Mouse (Mus musculus) heart, embryonic 11.5 days (tissue): Measurements from ENCODE around the gene Ppp1r3e. TPM values are rescaled to one million over a fixed set of nuclear protein-coding genes. Genes with fewer than 3 reads are reported as not detected.

ENCODE experiments used
- ATAC-seq: fragments of 200-750 bp; cut with Nextera tagmentation; replicated peaks from 2 replicates; pipeline ENCODE4 v1.8.0; 2017; ENCODE audit warnings: moderate library complexity; ENCODE audit not compliant: insufficient number of reproducible peaks, low FRiP score, low TSS enrichment
- H3K27ac ChIP-seq: fragments of 300-500 bp; sonication (generic); 2 replicates; pipeline ENCODE4 v1.5.1; 2014; ENCODE audit warnings: mild to moderate bottlenecking, low read depth, low read length
- H3K27me3 ChIP-seq: fragments of 300-500 bp; sonication (generic); 2 replicates; pipeline ENCODE4 v1.6.1; 2014; ENCODE audit warnings: mild to moderate bottlenecking, low read length, mixed read lengths; ENCODE audit not compliant: control insufficient read depth, insufficient read depth
- H3K36me3 ChIP-seq: fragments of 300-500 bp; sonication (generic); 2 replicates; pipeline ENCODE4 v1.6.1; 2014; ENCODE audit warnings: mild to moderate bottlenecking, low read length, moderate library complexity, mixed read lengths; ENCODE audit not compliant: control insufficient read depth, insufficient read depth
- H3K4me1 ChIP-seq: fragments of 300-500 bp; sonication (generic); 2 replicates; pipeline ENCODE4 v1.6.1; 2014; ENCODE audit warnings: low read length; ENCODE audit not compliant: control insufficient read depth, insufficient read depth
- H3K4me2 ChIP-seq: fragments of 300-500 bp; sonication (generic); 2 replicates; pipeline ENCODE4 v1.6.1; 2014; ENCODE audit warnings: mild to moderate bottlenecking, moderate library complexity
- H3K4me3 ChIP-seq: fragments of 300-500 bp; sonication (generic); 2 replicates; pipeline ENCODE4 v1.5.1; 2014; ENCODE audit warnings: low read depth, low read length
- H3K9ac ChIP-seq: fragments of 300-500 bp; sonication (generic); 2 replicates; pipeline ENCODE4 v1.6.1; 2014; ENCODE audit warnings: mild to moderate bottlenecking, low read depth, low read length, moderate library complexity
- H3K9me3 ChIP-seq: fragments of 300-500 bp; sonication (generic); replicated peaks from 2 replicates; pipeline ENCODE4 v1.6.1; 2016; ENCODE audit warnings: low read length; ENCODE audit not compliant: control insufficient read depth
- WGBS: fragments of 180-500 bp; shearing (Covaris S2); extraction: QIAGEN DNeasy Blood & Tissue Kit; methylation state at CpG from one replicate; pipeline ENCODE4 v1.1.7; 2014; ENCODE audit not compliant: insufficient replicate concordance; 5-methylcytosine and 5-hydroxymethylcytosine counted together
- polyA plus RNA-seq: library from polyadenylated mRNA; unstranded; fragments of >200 nt; fragmentation: Nextera tagmentation; extraction: Ambion mirVana; gene quantifications from 2 replicates; pipeline ENCODE4 v1.2.1, GENCODE M21; 2014

Ppp1r3e gene
- polyA plus RNA-seq, 1 experiment from 2014 or later: 1.8 TPM

DNA sequence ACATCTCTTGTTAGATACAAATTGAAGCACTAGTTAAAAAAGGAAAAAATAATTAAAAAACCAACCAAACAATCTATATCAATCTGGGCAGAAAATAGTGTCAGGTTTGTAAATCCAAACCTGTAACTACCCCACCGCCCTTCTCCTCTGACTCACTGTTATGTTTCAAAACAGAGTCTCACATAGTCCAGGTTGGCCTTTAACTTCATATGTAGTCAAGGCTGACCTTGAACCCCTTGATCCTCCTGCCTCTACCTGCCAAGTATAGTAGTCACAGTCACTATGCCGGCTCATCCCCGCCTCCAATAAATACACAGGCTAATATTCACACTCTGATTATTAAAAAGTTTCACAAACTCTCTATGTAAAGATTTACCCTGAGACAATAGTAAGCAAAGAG, 21.6 kb downstream of the Ppp1r3e start:
- ATAC-seq: no peak
- no peak overlapping the region for H3K4me3 ChIP-seq
- H3K4me2 ChIP-seq: no peak overlapping the region
- H3K36me3 ChIP-seq: peaks cover 4% of the 10 kb centered on the region
- no peaks in the 10 kb centered on the region for H3K27me3 ChIP-seq
- H3K4me1 ChIP-seq: no peaks in the 10 kb centered on the region
- 89% methylated on average over 3 of the region's 3 CpGs for WGBS
- H3K9me3 ChIP-seq: no peaks in the 10 kb centered on the region
- H3K27ac ChIP-seq: no peak overlapping the region
- no peak overlapping the region for H3K9ac ChIP-seq

DNA sequence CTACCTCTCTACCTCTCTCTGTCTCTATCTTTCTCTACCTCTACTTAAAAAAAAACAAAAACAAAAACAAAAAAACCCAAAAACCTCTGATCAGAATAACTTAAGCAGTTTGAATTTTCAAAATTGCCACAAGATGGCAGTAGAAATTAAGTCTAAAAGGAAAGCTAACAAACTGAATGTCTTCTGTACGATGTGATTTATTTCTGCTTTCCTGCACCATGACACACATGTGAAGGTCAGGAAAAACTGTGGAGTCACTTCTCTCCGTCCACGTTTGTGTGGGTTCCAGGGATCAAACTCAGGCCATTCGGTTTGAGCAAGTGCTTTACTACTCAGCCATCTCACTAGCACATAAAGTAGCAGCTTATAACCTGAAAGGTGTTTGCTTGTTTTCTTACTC, 33.9 kb downstream of the Ppp1r3e start:
- Histone ChIP-seq H3K36me3 (no peaks in the 10 kb centered on the region), H3K27me3 (no peaks in the 10 kb centered on the region; the same call in 1 of the 2 replicates), H3K4me3 (no peak overlapping the region), H3K4me1 (no peaks in the 10 kb centered on the region), H3K4me2 (no peak overlapping the region), H3K9ac (no peak overlapping the region), H3K27ac (no peak overlapping the region), H3K9me3 (no peaks in the 10 kb centered on the region)
- no peak for ATAC-seq
- 3% methylated on average over 4 of the region's 4 CpGs for WGBS

DNA sequence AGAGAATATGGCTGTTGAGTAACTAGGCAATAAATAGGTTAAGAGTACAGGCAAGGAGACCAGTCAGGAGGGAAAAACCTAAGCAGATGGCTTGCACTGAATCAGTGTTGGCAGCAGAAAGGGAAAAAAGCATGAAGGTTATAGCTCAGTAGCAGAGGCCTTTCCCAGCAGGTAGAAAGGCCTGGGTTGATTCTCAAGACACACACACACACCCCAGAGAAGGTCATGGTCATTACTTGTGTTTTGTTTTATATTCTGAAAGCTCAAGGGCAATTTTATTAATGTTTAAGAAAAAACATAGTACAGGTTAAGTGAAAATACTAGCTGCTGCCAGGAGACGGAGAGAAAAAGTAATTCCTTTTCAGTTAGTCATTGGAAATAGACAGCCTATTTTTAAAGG, 53.6 kb downstream of the Ppp1r3e start:
- WGBS: 81% methylated on average over 1 of the region's 1 CpGs
- Histone ChIP-seq H3K4me3 (no peak overlapping the region), H3K27ac (no peak overlapping the region), H3K4me1 (no peaks in the 10 kb centered on the region), H3K27me3 (no peaks in the 10 kb centered on the region), H3K9ac (no peak overlapping the region), H3K4me2 (no peak overlapping the region), H3K36me3 (no peaks in the 10 kb centered on the region), H3K9me3 (no peaks in the 10 kb centered on the region)
- no peak for ATAC-seq

Other genes with a start within 250 kb of the Ppp1r3e start
- gene Gm17606, start 236.6 kb downstream of the Ppp1r3e start, polyA plus RNA-seq: not detected in 2 replicates
- gene Cdh24, start 236.2 kb downstream of the Ppp1r3e start, polyA plus RNA-seq: 2.9 and 3.1 TPM in 2 replicates
- gene 1700123O20Rik, start 191.3 kb downstream of the Ppp1r3e start, polyA plus RNA-seq: 56.7 and 60.8 TPM in 2 replicates
- 72.1 and 96.8 TPM in 2 replicates for gene Acin1, start 190.6 kb downstream of the Ppp1r3e start, polyA plus RNA-seq
- 0.15 and 0.36 TPM in 2 replicates for gene Gm29776, start 178.7 kb downstream of the Ppp1r3e start, polyA plus RNA-seq
- not detected in 2 replicates for gene Cebpe, start 165.4 kb downstream of the Ppp1r3e start, polyA plus RNA-seq
- 4.8 and 5.6 TPM in 2 replicates for gene Slc7a8, start 95.6 kb downstream of the Ppp1r3e start, polyA plus RNA-seq
- gene Rnf212b, start 63.4 kb downstream of the Ppp1r3e start, polyA plus RNA-seq: not detected in 2 replicates
- gene Homez, start 6.6 kb downstream of the Ppp1r3e start, polyA plus RNA-seq: 6.5 and 6.7 TPM in 2 replicates
- 3.3 TPM in 2 replicates for gene Bcl2l2, start 5.8 kb upstream of the Ppp1r3e start, polyA plus RNA-seq
- gene Gm20521, start 5.9 kb upstream of the Ppp1r3e start, polyA plus RNA-seq: 0.31 TPM in 1 of 2 replicates, not detected in the other
- 89.5 and 99.0 TPM in 2 replicates for gene Pabpn1, start 14.9 kb upstream of the Ppp1r3e start, polyA plus RNA-seq
- 26.0 and 28.7 TPM in 2 replicates for gene Slc22a17, start 35.6 kb upstream of the Ppp1r3e start, polyA plus RNA-seq
- 11.0 and 12.7 TPM in 2 replicates for gene Efs, start 48.6 kb upstream of the Ppp1r3e start, polyA plus RNA-seq
- not detected in 2 replicates for gene Il25, start 55.1 kb upstream of the Ppp1r3e start, polyA plus RNA-seq
- gene Cmtm5, start 58.7 kb upstream of the Ppp1r3e start, polyA plus RNA-seq: 0.49 and 0.90 TPM in 2 replicates
- gene Myh6, start 89.4 kb upstream of the Ppp1r3e start, polyA plus RNA-seq: 2,306 and 2,903 TPM in 2 replicates
- not detected in 2 replicates for gene Gm17428, start 99.4 kb upstream of the Ppp1r3e start, polyA plus RNA-seq
- gene Myh7, start 117.1 kb upstream of the Ppp1r3e start, polyA plus RNA-seq: 3,446 and 4,122 TPM in 2 replicates
- 60.3 and 62.1 TPM in 2 replicates for gene Ngdn, start 137.9 kb upstream of the Ppp1r3e start, polyA plus RNA-seq
- 2.9 and 3.1 TPM in 2 replicates for gene Zfhx2, start 214.8 kb upstream of the Ppp1r3e start, polyA plus RNA-seq
- gene Thtpa, start 217.2 kb upstream of the Ppp1r3e start, polyA plus RNA-seq: 12.4 and 15.1 TPM in 2 replicates
- 9.1 and 11.4 TPM in 2 replicates for gene Ap1g2, start 229.0 kb upstream of the Ppp1r3e start, polyA plus RNA-seq
- gene Jph4, start 239.4 kb upstream of the Ppp1r3e start, polyA plus RNA-seq: 0.31 and 0.59 TPM in 2 replicates